Mouse (Mus musculus) bone marrow, adult 2 months (tissue): Measurements from ENCODE around the gene Pepd.

Experiments
- CTCF ChIP-seq: fragments of 200-500 bp; IDR thresholded peaks from 2 replicates; pipeline ENCODE4 v1.5.1; 2011; ENCODE audit warnings: low read length, control low read depth; ENCODE audit not compliant: control insufficient read depth, insufficient read depth
- POLR2A ChIP-seq: fragments of 200-500 bp; IDR thresholded peaks from 2 replicates; pipeline ENCODE4 v1.6.1; 2011; ENCODE audit warnings: low read depth, mild to moderate bottlenecking, control low read depth, low read length, borderline replicate concordance; ENCODE audit not compliant: control insufficient read depth

DNA sequence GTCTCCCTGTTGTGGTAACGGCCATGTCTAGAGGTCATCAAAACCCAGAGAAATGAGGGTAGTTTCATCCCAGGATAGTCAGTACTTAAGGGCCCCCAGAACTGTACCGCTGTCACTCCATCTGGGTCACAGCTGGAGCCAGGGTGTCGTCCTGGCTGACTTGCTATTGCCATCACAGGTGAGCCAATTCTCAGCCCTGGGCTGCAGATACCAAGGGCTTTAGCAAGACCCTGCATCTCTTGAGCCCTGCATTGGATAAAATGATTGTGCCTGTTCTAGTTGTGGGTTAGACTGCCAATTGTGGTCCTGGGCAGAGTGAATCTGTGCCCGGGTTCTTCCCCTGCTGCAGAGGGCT, 114.1 kb downstream of the Pepd start:
- no peak for TF ChIP-seq POLR2A
- no peak for TF ChIP-seq CTCF
